Mouse (Mus musculus): ENCODE data around the gene Cct3. TPM values are rescaled to one million over a fixed set of nuclear protein-coding genes. Genes with fewer than 3 reads are reported as not detected.

Cct3 gene
- polyA plus RNA-seq, 1 experiment from 2014 or later = 439 TPM

GRCm38 (mm10) chr3:88336058-88337013, 39.4 kb downstream of the Cct3 start, which contains the start of the genes Tmem79 and Smg5:
Tmem79 (minus strand) TSS chr3:88336148.
Smg5 (plus strand) TSS chr3:88336260.
- H3K4me2 ChIP-seq = peak within 1 kb of the TSS; percentile 81
- peak within 1 kb of the TSS; percentile 95 for H3K9ac ChIP-seq
- no peaks in the 10 kb centered on the region for H3K9me3 ChIP-seq (replicated peaks)
- H3K27me3 ChIP-seq (replicated peaks) = no peaks in the 10 kb centered on the region
- peaks cover 35% of the 10 kb centered on the region for H3K4me1 ChIP-seq (replicated peaks)
- WGBS = 2% methylated on average over 66 of the region's 66 CpGs
- peak within 1 kb of the TSS; percentile 92 for H3K4me3 ChIP-seq
- H3K27ac ChIP-seq (ENCODE audit: poor library complexity, severe bottlenecking) = peak within 1 kb of the TSS; percentile 96
- ATAC-seq (ENCODE audit: insufficient number of reproducible peaks, low FRiP score) = peak; percentile 92
- peaks cover 3% of the 10 kb centered on the region; the same call in 1 of the 2 replicates for H3K36me3 ChIP-seq

- Histone ChIP-seq H3K4me2 (peak overlapping the region; percentile 81), H3K27me3 (replicated peaks) (no peaks in the 10 kb centered on the region), H3K4me1 (replicated peaks) (peaks cover 35% of the 10 kb centered on the region), H3K36me3 (peaks cover 15% of the 10 kb centered on the region), H3K4me3 (peak overlapping the region; percentile 92), H3K9ac (peak overlapping the region; percentile 45), H3K9me3 (replicated peaks) (no peaks in the 10 kb centered on the region), H3K27ac (ENCODE audit: poor library complexity, severe bottlenecking) (peak overlapping the region; percentile 37)
- 47% methylated on average over 11 of the region's 11 CpGs for WGBS
- peak; percentile 48; the same call in 1 of the 2 replicates for ATAC-seq (ENCODE audit: insufficient number of reproducible peaks, low FRiP score)
Measured at GRCm38 (mm10) chr3:88337367-88338020, 40.6 kb downstream of the Cct3 start.

GRCm38 (mm10) chr3:88338316-88338715, 41.4 kb downstream of the Cct3 start:
- Histone ChIP-seq H3K4me3 (no peak overlapping the region), H3K4me2 (no peak overlapping the region), H3K27ac (ENCODE audit: poor library complexity, severe bottlenecking) (no peak overlapping the region), H3K36me3 (peaks cover 23% of the 10 kb centered on the region), H3K4me1 (replicated peaks) (peaks cover 35% of the 10 kb centered on the region), H3K9me3 (replicated peaks) (no peaks in the 10 kb centered on the region), H3K27me3 (replicated peaks) (no peaks in the 10 kb centered on the region), H3K9ac (no peak overlapping the region)
- 63% methylated on average over 7 of the region's 7 CpGs for WGBS
- ATAC-seq (ENCODE audit: insufficient number of reproducible peaks, low FRiP score) = no peak

- Histone ChIP-seq H3K4me2 (0 out of 2 replicates have a peak overlapping the region, but pooled peaks have one; percentile 28), H3K36me3 (peaks cover 30% of the 10 kb centered on the region), H3K4me1 (replicated peaks) (peaks cover 32% of the 10 kb centered on the region), H3K27ac (ENCODE audit: poor library complexity, severe bottlenecking) (no peak overlapping the region), H3K9ac (no peak overlapping the region; the same call in 1 of the 2 replicates), H3K4me3 (no peak overlapping the region), H3K9me3 (replicated peaks) (no peaks in the 10 kb centered on the region), H3K27me3 (replicated peaks) (no peaks in the 10 kb centered on the region)
- ATAC-seq (ENCODE audit: insufficient number of reproducible peaks, low FRiP score) = no peak
- WGBS = 61% methylated on average over 3 of the region's 3 CpGs
Measured at GRCm38 (mm10) chr3:88339006-88339405, 42.1 kb downstream of the Cct3 start.

- WGBS = 76% methylated on average over 13 of the region's 13 CpGs
- Histone ChIP-seq H3K36me3 (peaks cover 98% of the 10 kb centered on the region), H3K9me3 (replicated peaks) (no peaks in the 10 kb centered on the region), H3K27me3 (replicated peaks) (no peaks in the 10 kb centered on the region), H3K27ac (ENCODE audit: poor library complexity, severe bottlenecking) (no peak overlapping the region), H3K4me2 (no peak overlapping the region), H3K4me1 (replicated peaks) (no peaks in the 10 kb centered on the region), H3K9ac (no peak overlapping the region), H3K4me3 (no peak overlapping the region)
- 0 out of 2 replicates have a peak, but pooled peaks have one; percentile 22 for ATAC-seq (ENCODE audit: insufficient number of reproducible peaks, low FRiP score)
Measured at GRCm38 (mm10) chr3:88350732-88351131, 53.8 kb downstream of the Cct3 start.

- ATAC-seq (ENCODE audit: insufficient number of reproducible peaks, low FRiP score) = no peak
- Histone ChIP-seq H3K4me3 (no peak overlapping the region), H3K9me3 (replicated peaks) (no peaks in the 10 kb centered on the region), H3K27me3 (replicated peaks) (no peaks in the 10 kb centered on the region), H3K4me1 (replicated peaks) (no peaks in the 10 kb centered on the region), H3K27ac (ENCODE audit: poor library complexity, severe bottlenecking) (no peak overlapping the region), H3K4me2 (no peak overlapping the region), H3K36me3 (peaks cover 98% of the 10 kb centered on the region), H3K9ac (no peak overlapping the region)
- 90% methylated on average over 9 of the region's 9 CpGs for WGBS
Measured at GRCm38 (mm10) chr3:88352907-88353306, 56.0 kb downstream of the Cct3 start.

- Histone ChIP-seq H3K4me1 (replicated peaks) (peaks cover 11% of the 10 kb centered on the region), H3K4me3 (no peak overlapping the region), H3K9me3 (replicated peaks) (no peaks in the 10 kb centered on the region), H3K27ac (ENCODE audit: poor library complexity, severe bottlenecking) (no peak overlapping the region), H3K4me2 (no peak overlapping the region), H3K27me3 (replicated peaks) (no peaks in the 10 kb centered on the region), H3K36me3 (peaks cover 99% of the 10 kb centered on the region), H3K9ac (no peak overlapping the region)
- ATAC-seq (ENCODE audit: insufficient number of reproducible peaks, low FRiP score) = no peak
- WGBS = 93% methylated on average over 8 of the region's 8 CpGs
Measured at GRCm38 (mm10) chr3:88354396-88355165, 57.7 kb downstream of the Cct3 start.

- H3K4me3 ChIP-seq = no peak overlapping the region
- H3K27ac ChIP-seq (ENCODE audit: poor library complexity, severe bottlenecking) = peak overlapping the region; percentile 53
- 54% methylated on average over 5 of the region's 5 CpGs for WGBS
- no peak overlapping the region for H3K4me2 ChIP-seq
- H3K9ac ChIP-seq = 0 out of 2 replicates have a peak overlapping the region, but pooled peaks have one; percentile 18
- no peaks in the 10 kb centered on the region for H3K27me3 ChIP-seq (replicated peaks)
- ATAC-seq (ENCODE audit: insufficient number of reproducible peaks, low FRiP score) = no peak
- H3K4me1 ChIP-seq (replicated peaks) = peaks cover 39% of the 10 kb centered on the region
- H3K36me3 ChIP-seq = peaks cover 81% of the 10 kb centered on the region
- no peaks in the 10 kb centered on the region for H3K9me3 ChIP-seq (replicated peaks)
Measured at GRCm38 (mm10) chr3:88359584-88359983, 62.7 kb downstream of the Cct3 start.

- H3K9me3 ChIP-seq (replicated peaks) = no peaks in the 10 kb centered on the region
- H3K36me3 ChIP-seq = peaks cover 77% of the 10 kb centered on the region
- peak overlapping the region; percentile 53 for H3K27ac ChIP-seq (ENCODE audit: poor library complexity, severe bottlenecking)
- ATAC-seq (ENCODE audit: insufficient number of reproducible peaks, low FRiP score) = no peak
- H3K27me3 ChIP-seq (replicated peaks) = peaks cover 3% of the 10 kb centered on the region
- WGBS = 54% methylated on average over 3 of the region's 3 CpGs
- no peak overlapping the region for H3K4me3 ChIP-seq
- peaks cover 43% of the 10 kb centered on the region for H3K4me1 ChIP-seq (replicated peaks)
- no peak overlapping the region for H3K9ac ChIP-seq
- no peak overlapping the region for H3K4me2 ChIP-seq
Measured at GRCm38 (mm10) chr3:88359989-88360388, 63.1 kb downstream of the Cct3 start.

- H3K27ac ChIP-seq (ENCODE audit: poor library complexity, severe bottlenecking) = no peak overlapping the region
Measured at GRCm38 (mm10) chr3:88361096-88361495, 64.2 kb downstream of the Cct3 start.

More at GRCm38 (mm10) chr3:88361096-88361495, 64.2 kb downstream of the Cct3 start:
- Histone ChIP-seq H3K9ac (no peak overlapping the region), H3K4me3 (no peak overlapping the region), H3K4me1 (replicated peaks) (peaks cover 44% of the 10 kb centered on the region), H3K4me2 (no peak overlapping the region), H3K27me3 (replicated peaks) (peaks cover 15% of the 10 kb centered on the region), H3K9me3 (replicated peaks) (no peaks in the 10 kb centered on the region), H3K36me3 (peaks cover 66% of the 10 kb centered on the region)
- no peak for ATAC-seq (ENCODE audit: insufficient number of reproducible peaks, low FRiP score)
- WGBS = 59% methylated on average over 6 of the region's 6 CpGs

Data from heart, embryonic 12.5 days (tissue).